In the genomic region with DNA sequence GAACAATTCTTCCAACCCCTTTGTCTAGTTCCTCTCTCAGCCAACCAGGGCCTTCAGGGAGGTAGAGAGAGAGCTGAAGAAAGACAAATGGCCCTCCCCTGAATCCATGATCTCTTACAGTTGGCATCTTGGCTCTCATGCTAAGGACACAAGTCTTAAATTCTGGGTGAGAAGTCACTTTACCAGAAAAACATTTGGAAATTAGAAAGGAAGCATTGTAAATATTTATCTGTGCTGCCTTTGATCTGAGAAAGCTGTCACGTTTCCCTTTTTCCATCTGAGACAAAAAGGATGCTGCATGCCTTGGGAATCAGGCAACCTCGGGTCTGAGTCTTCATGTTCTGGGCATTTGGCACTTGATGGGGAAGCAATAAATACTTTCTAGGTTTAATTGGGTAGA, we compare ENCODE assay signal across 14 mouse cellular contexts.
"Had no signal": no experiment of that assay in that cellular context is flagged by ENCODE, and none has a peak within 500 bp of the region (broad histone marks: within the 10 kb centered on the region; RNA-seq: fewer than 3 reads in every experiment).

No protein-coding gene starts in this region.

- H3K27me3 ChIP-seq: limb, embryonic 12.5 days; liver, embryonic 13.5 days; neural tube, embryonic 15.5 days had no signal

- ATAC-seq: intestine, postnatal 0 days had no signal

- H3K4me2 ChIP-seq: limb, embryonic 12.5 days; liver, embryonic 13.5 days; neural tube, embryonic 15.5 days had no signal

- H3K4me3 ChIP-seq: layer of hippocampus, adult 2 months; limb, embryonic 12.5 days; liver, embryonic 13.5 days; midbrain, embryonic 10.5 days; myocyte; neural tube, embryonic 15.5 days had no signal

- DNase-seq: liver; liver, embryonic 13.5 days; liver, postnatal 0 days; midbrain, embryonic 14.5 days; right cerebral cortex, adult 18-20 months; right cerebral cortex, postnatal 25 days; thymus, adult 18-20 months; thymus, postnatal 14 days had no signal

- H3K36me3 ChIP-seq: limb, embryonic 12.5 days; liver, embryonic 13.5 days; midbrain, embryonic 10.5 days; neural tube, embryonic 15.5 days had no signal

- H3K9me3 ChIP-seq: limb, embryonic 12.5 days; liver, embryonic 13.5 days; midbrain, embryonic 10.5 days; neural tube, embryonic 15.5 days had no signal

- H3K4me1 ChIP-seq: liver, embryonic 13.5 days; midbrain, embryonic 10.5 days; neural tube, embryonic 15.5 days had no signal

- H3K27ac ChIP-seq: layer of hippocampus, adult 2 months; limb, embryonic 12.5 days; liver, embryonic 13.5 days; midbrain, embryonic 10.5 days; neural tube, embryonic 15.5 days had no signal

- H3K9ac ChIP-seq: limb, embryonic 12.5 days; liver, embryonic 13.5 days; liver, postnatal 0 days; neural tube, embryonic 15.5 days had no signal
